Mouse (Mus musculus) testis, adult 2 months (tissue): ENCODE results near the gene Bbs9.

Experiments
- CTCF ChIP-seq: fragments of 200-500 bp; IDR thresholded peaks from 2 replicates; pipeline ENCODE4 v1.5.1; 2012; ENCODE audit warnings: low read depth, mild to moderate bottlenecking, inconsistent platforms, low read length, moderate library complexity; ENCODE audit not compliant: control insufficient read depth, insufficient read depth, insufficient replicate concordance
- POLR2A ChIP-seq: fragments of 200-500 bp; IDR thresholded peaks from 2 replicates; pipeline ENCODE4 v1.6.1; 2012; ENCODE audit warnings: low read depth, mild to moderate bottlenecking, inconsistent platforms, low read length, moderate library complexity; ENCODE audit not compliant: control insufficient read depth

- TF ChIP-seq POLR2A (no peak), CTCF (no peak)
These were observed 292.3 kb downstream of the Bbs9 start for GRCm38 (mm10) chr9:22767860-22768259.
